Mouse (Mus musculus) c-Kit-positive CD71-positive TER-119-negative erythroid progenitor cells, embryonic 14.5 days (primary cell): Measurements from ENCODE around the gene Ip6k2.

ENCODE experiments used
- DNase-seq: peaks from one replicate; pipeline ENCODE4 v3.0.0-alpha.2; 2013; ENCODE audit warnings: low read depth

Ip6k2 gene

GRCm38 (mm10) chr9:108824144-108824685 lies 40.6 kb downstream of the Ip6k2 start:
- DNase-seq = no peak

- no peak for DNase-seq
These were observed 41.3 kb downstream of the Ip6k2 start for GRCm38 (mm10) chr9:108824755-108825413.

- peak; percentile 73 for DNase-seq
These were observed 42.5 kb downstream of the Ip6k2 start, which contains the start of gene Celsr3 for GRCm38 (mm10) chr9:108825820-108826699. Gene Celsr3 (plus strand): TSS chr9:108826320.

GRCm38 (mm10) chr9:108826700-108827340 lies 43.2 kb downstream of the Ip6k2 start:
- peak; percentile 58 for DNase-seq

GRCm38 (mm10) chr9:108827454-108827853 lies 43.9 kb downstream of the Ip6k2 start:
- no peak for DNase-seq

GRCm38 (mm10) chr9:108827906-108828305 lies 44.3 kb downstream of the Ip6k2 start:
- DNase-seq = no peak

- no peak for DNase-seq
These were observed 48.0 kb downstream of the Ip6k2 start for GRCm38 (mm10) chr9:108831637-108832036.

- DNase-seq = peak; percentile 89
These were observed 49.0 kb downstream of the Ip6k2 start for GRCm38 (mm10) chr9:108832390-108833108.

- DNase-seq = no peak
These were observed 59.4 kb downstream of the Ip6k2 start for GRCm38 (mm10) chr9:108842989-108843388.

- no peak for DNase-seq
These were observed 61.8 kb downstream of the Ip6k2 start for GRCm38 (mm10) chr9:108845390-108845789.

- no peak for DNase-seq
These were observed 63.8 kb downstream of the Ip6k2 start for GRCm38 (mm10) chr9:108847374-108847773.

GRCm38 (mm10) chr9:108848419-108848818 lies 64.8 kb downstream of the Ip6k2 start:
- no peak for DNase-seq

- DNase-seq = no peak
These were observed 69.4 kb downstream of the Ip6k2 start, which contains the start of gene Slc26a6 for GRCm38 (mm10) chr9:108852976-108853375. Gene Slc26a6 (plus strand): TSS chr9:108853283.

- DNase-seq = peak; percentile 94
These were observed 70.1 kb downstream of the Ip6k2 start for GRCm38 (mm10) chr9:108853635-108854240.

- DNase-seq = peak; percentile 83
These were observed 70.7 kb downstream of the Ip6k2 start for GRCm38 (mm10) chr9:108854241-108854696.

GRCm38 (mm10) chr9:108855335-108855734 lies 71.7 kb downstream of the Ip6k2 start:
- no peak for DNase-seq
